Mouse (Mus musculus) heart, adult 18-20 months (tissue): ENCODE data around the gene Zfp383. TPM values are rescaled to one million over a fixed set of nuclear protein-coding genes. Genes with fewer than 3 reads are reported as not detected.
"Not testable (repeated sequence)": the region's sequence is repeated elsewhere in the genome, so short reads cannot be mapped to it uniquely, and the experiment has no call there.

Experiments
- DNase-seq, 2 experiments: peaks; one replicate each; pipeline ENCODE4 v3.0.0; 2021 to 2022; ENCODE audit warnings: mixed read lengths in 1 of 2
- long read RNA-seq, 2 experiments: library from polyadenylated mRNA; stranded (forward); transcript quantifications; one replicate each; pipeline ENCODE4 v2.0.0; 2021
- total RNA-seq, 2 experiments: library from RNA; stranded (reverse); gene quantifications; 2 replicates each; pipeline ENCODE4 v1.2.3; 2021

The Zfp383 gene
- total RNA-seq, result 1 to 10 TPM; 4.2 to 7.5 TPM
- long read RNA-seq, experiment 1, partial matches to known transcripts, result 1 of 1 reads
- long read RNA-seq, experiment 1, other reads (novel, unspliced or antisense), result 0 of 1 reads
- long read RNA-seq, experiment 2, result 0 reads

DNA sequence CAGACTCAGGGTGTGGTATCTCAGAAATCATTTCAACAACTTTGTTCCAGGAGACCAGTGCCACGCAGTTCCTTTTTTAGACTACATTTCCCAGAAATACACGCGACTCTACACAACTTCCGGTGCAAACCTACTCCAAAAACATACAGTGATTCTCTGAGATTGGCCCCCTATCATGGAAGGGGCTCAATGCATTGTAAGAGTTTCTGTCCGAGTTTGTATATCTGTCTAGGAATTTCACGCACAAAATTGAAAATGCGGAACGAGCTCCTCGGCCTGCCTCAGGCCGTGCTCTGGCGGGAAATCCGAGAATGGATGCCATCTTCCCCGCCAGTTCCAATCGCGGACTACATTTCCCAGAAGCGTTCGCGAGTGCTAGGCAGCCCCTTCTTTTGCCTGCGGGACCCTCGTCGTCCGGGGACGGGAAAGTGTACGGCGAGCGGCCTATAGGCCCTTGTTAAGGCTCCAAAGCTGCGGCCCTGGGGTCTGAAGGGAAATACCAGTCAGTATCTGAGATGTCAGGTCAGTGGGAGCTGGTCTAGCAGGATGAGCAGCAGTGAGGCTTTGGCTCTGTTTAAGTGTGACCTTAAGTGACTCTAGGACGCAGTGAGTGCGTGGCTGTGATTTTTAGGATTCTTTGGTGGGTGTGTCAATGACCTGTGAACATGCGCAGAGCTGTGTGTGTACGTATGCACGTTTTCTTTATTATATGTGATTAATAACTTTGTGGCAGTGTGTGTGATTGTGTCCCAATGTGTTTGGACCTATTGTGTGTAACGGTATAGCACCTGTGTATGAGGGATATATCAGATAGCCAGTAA lies at the start of gene Zfp383:
Gene Zfp383, plus strand, starts transcription at position 94 of the 821 bp plus-strand sequence.
- DNase-seq, result peak; percentile 90 to 93

DNA sequence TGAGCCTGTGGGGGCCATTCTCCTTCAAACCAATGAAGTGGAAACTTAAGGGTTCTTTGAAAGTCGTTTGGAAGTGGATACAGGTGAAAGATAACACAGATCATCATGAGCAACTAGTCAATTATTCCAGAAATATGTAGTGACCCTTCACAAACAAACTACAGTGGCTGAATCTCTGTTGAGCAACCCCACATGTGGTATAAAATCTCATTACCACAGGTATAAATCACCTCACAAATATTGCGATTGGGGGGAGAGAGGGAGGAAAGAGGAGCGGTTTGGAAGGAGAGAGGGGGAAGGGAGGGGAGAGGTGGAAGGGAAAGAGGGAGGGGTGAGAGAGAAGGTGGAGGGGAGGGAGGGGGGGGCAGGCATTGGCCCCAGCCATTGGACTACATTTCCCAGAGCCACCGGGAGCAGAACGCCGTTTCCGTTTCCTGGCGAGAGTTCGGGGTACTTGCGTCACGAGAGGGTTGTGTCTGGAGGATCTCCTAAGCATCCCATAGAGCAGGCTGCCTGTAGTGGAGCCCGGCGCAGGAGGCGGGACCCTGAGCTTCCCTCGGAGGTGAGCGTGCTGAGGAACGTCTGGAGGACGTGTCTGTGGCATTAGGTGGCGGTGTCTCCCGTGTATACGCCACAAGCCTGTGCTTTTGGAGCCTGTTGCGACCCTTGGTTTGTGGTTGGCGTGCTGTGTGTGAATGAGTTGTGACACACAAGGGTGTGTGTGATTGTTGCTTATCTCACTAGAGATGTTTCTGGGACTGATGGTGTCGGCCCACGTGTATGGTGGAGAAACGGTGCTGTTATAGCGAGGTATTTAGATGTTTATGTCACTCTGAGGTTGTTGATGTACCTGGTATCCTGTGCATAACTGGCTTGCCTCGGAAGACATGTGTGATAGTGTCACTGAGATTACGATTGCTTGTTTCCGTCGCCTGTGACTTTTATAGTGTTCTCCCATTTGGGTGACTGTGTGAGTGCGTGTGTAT lies 48.2 kb upstream of the Zfp383 start, which contains the start of gene Zfp420:
Gene Zfp420, plus strand, starts transcription at position 448 of the 986 bp plus-strand sequence.
- peak; percentile 94 for DNase-seq

DNA sequence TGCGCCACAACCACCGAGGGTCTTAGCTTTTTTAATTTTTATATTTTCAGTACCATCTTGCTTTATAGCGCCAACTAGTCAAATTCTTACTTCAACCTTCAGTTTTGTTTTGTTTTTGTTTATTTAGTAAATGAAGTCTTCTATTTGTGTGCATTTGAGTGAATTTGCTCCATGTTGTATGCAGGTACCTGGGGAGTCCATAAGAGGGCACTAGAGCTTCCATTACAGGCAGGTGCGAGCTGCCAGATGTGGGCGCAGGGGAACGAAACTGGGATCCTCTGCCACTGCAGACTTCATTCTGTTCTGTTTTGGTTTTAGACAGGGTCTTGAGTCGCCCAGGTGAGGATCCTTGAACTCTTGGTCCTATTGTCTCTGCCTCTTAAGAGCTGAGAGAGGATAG lies 46.4 kb upstream of the Zfp383 start:
- DNase-seq, result no peak

DNA sequence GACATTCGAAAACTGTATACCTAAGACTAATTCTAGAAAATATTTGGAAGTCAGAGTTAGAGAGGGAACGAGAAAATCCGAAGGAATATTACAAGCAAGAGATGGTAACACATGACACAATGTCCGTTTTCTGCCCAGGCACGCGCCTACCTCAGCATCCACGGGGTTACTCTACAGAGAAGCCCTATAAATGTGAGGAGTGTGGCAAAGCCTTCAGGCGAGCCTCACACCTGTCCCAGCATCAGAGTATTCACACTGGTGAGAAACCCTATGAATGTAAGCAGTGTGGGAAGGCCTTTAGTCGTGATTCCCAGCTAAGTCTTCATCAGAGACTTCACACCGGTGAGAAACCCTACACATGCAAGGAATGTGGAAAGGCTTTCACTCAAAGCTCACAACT lies 33.8 kb upstream of the Zfp383 start:
- no peak for DNase-seq

DNA sequence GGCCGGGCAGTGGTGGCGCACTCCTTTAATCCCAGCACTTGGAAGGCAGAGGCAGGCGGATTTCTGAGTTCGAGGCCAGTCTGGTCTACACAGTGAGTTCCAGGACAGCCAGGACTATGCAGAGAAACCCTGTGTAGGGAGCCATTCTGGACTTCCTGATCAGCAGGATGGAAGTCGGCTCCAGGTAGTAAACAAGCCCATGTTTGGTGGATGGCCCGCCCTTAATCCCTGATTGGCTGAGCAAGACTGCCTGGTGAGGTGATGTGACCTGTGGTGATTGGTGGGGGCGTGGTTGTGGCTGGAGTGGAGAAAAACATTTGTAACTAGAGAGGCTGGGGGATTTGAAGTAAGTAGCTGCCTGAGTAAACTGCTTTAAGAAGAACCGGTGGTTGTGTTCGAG lies 30.5 kb upstream of the Zfp383 start:
- DNase-seq, result not testable (repeated sequence)

DNA sequence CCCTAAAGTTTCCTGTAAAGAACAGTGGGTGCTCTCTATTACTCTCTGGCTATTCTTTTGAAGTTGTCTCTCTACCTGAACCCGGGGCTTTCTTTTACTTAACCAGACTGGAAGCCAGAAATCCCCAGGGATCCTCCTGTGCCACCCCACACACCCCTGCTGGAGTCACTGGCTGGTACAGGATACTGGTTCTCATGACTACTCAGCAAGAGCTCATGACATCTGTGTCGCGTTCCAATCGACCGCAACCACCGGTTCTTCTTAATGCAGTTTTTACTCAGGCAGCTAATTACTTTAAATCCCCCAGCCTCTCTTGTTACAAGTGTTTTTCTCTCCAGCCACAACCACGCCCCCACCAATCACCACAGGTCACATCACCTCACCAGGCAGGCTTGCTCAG lies 28.0 kb upstream of the Zfp383 start:
- DNase-seq, result no peak

DNA sequence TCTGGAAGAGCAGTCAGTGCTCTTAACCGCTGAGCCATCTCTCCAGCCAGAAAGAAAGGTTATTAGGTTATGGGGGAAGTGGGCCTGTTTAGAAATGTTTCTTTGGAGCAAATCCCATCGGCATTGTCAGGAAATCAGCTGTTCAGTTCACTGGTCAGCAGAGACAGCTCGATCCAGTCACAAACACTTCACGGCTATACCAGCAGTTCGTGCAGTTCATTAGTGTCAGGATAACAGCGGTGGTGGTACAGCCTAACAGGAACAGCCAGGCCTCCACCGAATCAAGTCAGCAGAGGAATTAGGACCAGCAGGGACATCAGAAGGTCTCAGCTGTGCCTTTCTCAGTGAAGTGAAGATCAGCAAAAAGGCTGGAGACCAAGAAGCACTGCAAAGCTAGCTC lies 27.1 kb upstream of the Zfp383 start:
- no peak for DNase-seq

DNA sequence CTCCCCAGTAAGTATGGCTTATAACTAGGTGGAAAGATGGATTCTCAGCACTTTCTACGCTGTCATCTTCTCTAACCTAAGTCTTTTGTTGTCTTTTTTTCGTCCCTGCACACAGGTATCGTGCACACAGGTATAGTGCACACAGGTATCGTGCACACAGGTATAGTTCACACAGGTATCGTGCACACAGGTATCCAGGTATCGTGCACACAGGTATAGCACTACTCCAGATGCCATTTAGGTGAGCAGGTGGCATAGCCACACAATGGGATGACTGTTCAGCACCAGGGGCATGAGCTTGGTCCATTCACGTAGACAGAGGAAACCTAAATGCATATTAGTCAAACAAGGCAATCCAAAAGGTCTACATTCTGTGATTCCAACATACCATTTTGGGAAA lies 17.5 kb upstream of the Zfp383 start:
- no peak for DNase-seq

DNA sequence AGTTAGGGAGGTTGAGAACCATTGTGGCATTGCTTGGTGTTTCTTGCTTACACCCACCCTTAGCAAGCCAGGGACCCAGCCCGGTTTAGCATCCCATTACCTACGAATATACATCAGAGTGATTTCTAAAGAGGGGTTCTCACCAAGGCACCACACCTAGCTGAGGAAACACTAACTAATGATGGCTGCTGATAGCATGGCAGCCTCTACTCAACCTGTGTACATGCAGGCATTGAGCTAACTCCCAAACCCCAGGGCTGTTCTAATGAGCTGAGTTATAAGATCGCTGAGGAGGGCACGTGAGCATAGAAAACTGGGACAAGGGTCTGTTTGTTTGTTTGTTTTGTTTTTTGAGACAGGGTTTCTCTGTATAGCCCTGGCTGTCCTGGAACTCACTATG lies 15.3 kb upstream of the Zfp383 start:
- no peak for DNase-seq

DNA sequence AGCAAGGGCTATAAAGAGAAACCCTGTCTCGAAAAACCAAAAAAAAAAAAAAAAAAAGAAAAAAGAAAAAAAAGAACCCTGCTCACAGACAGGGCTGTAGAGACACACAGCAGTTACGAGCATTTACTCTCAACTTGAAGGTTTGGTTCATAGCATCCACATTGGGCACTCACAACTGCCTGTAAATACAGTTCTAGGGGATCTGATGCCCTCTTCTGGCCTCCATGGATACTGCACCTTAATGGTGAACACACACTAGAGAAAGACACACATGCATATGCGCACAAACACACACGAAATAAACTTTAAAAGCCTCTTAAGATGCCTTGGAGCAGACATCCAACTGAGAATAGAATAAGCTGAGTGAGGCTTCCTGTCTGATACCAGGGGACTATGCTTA lies 9.7 kb upstream of the Zfp383 start:
- no peak for DNase-seq

DNA sequence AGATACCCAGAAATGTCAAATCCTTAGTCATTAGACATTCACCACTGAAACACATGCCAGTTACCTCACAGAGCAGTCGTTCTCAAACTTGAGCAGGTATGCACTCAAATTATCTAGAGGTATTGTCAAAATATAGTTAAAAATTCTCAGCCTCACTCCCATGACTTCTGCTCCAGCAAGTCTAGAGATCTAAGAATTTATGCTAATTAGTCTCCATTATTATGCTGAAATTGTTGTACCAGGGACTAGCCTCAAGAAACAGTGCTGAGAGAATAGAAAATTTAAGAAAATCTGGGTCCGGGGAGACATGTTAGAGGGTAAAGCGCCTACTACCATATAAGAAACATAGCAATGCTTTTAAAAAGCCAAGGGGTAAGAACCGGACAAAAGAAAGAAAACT lies 3.9 kb upstream of the Zfp383 start:
- no peak for DNase-seq

DNA sequence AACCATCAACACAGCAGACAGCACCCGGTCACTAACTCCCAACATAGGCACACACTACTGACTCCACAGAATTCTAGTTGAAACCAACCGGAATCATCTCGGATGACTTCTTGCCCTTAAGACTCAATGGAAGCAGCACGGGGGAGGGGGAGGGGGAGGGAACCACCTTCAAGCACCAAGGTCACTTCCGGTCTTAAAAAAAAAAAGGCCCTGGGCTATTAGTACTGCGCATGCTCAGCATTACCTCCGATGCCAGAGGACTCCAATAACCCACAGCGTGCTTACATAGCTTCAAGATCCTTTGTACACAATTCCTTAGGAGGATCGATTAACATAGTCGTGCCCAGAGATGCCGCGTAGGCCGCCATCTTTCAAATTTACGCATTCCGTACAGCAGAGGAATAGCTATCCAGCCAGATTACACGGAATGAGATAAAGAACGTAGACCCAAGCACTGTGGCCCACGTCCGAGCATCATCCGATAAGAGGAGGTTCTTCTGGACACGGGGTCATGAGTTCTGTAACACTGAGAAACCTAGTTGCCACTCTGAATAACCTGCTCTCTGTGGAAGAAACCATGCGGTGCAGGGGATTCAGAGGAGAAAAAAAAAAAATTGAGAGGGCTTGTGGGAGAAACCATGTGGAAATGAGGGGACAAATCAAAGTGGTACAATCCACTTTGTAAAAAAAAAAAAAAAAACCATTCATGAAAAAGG lies 1.9 kb upstream of the Zfp383 start, which contains the start of gene Zfp27:
Gene Zfp27, minus strand, starts transcription at position 607 of the 716 bp plus-strand sequence.
- DNase-seq, result peak; percentile 77 to 80

DNA sequence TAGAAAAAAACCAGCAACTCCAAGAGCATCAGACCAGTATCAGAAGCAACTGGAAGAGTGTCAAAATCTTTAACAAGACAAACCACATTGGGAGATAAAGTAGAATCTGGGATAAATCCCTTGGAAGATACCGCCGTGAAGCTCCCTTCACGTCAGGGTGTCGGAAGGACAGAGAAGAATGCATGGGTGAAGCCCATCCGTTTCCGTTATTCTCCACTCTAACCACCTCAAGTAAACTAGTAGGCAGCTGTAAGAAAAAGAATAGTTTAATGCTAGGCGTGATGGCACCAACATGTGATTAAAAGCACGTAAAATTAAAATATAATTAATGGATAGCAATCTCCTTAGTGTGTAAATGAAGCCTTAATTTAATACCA lies 1.4 kb upstream of the Zfp383 start:
- peak in 1 of 2 experiments; percentile 27 for DNase-seq

DNA sequence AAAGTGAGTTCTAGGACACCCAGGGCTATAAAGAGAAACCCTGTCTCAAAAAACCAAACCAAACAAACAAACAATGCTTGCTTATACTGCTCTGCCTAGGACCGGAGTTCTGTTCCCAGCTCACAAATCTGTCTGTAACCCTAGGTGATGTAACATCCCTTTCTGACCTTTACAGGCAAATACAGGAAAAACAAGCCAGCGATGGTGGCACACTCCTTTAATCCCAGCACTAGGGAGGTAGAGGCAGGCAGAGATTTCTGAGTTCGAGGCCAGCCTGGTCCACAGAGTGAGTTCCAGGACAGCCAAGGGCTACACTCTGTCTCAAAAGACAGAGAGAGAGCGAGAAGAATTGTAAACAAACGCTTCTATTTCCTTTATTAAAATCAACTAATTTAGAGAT lies 817 bp upstream of the Zfp383 start:
- DNase-seq, result peak in 1 of 2 experiments; percentile 13

DNA sequence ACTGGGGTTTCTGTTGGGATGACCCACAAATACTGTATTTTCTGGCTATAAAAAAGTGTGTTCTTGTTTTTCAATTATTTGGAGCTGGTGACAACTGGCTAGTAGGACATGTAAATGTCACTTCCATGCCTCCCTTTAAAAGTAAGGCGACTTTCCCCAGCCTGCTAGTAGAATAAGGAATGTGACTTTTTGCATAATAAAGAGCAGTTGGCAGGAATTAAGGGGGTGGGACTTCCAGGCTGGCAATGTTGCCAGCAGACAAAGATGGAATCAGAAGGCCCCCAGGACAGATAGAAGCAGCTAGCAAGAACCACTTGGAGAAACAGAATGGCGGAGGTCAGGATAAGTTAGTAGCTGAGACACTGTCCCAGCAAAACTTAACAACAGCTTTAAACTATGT lies 2.2 kb downstream of the Zfp383 start:
- no peak for DNase-seq

DNA sequence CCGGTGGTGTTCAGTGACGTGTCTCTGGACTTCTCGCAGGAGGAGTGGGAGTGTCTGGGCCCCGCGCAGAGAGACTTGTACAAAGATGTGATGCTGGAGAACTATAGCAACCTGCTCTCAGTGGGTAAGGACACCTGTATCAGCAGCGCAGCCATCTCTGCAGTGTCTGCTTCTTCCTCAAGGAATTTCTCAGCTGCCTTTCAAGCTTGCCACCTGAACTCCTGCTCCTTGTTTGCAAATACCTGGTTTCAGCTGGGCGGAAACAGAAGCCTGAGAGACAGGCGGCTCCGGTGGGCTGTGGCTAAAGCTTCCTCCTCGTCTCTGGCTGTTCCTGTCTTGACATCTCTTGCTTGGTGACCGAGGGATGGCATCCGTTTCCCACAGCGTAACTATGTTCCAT lies 4.1 kb downstream of the Zfp383 start:
- no peak for DNase-seq

DNA sequence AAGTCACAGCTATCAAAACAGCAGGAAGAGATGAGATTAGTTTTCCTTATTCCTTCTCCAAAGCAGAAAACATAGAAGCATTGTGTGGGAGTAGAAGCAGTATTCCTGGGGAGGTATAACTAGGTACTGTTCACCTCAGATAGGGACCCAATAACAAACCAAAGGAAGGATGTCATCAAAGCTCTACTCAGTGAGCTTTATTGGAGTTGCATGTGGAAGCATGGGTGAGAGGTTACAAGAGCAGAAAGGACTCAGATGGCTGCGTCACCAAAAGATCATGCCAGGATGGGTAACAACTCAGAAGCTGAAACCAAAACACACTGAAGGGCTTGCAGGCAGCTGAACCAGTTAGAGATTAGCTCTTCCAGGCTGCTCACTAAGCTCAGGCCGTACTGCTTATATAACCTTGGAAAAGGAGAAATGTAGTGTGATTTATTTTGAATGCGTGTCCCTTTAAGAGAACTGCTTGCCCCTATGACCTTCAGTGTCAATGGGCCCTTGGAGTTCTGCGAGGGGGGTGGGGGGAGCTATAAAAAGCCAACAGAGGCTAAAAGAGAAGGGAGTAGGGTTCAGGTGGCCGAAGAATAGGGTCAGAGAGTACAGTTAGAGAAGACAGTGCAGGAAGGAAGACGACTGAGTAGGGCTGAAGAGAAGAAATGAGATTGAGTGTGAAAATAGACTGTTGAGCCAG lies 9.5 kb downstream of the Zfp383 start:
- peak in 1 of 2 experiments; percentile 13 for DNase-seq

DNA sequence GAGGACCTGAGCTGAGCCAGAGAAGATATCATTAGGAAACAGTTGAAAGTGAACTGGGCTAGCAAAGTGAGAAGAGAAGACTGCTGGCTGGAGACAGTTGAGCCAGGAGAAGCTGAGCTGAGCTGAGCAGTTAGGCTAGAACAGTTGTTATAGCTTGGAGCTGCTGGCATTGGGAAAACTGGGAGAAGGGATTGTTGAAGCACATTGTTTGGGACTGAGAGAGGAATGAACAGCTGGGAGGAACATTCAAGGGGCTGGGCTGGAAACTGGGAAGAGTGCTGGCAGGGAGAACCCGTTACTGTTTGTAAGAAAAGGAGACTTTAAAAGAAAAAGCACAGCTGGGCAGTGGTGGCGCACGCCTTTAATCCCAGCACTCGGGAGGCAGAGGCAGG lies 10.0 kb downstream of the Zfp383 start:
- peak in 1 of 2 experiments; percentile 26 for DNase-seq

DNA sequence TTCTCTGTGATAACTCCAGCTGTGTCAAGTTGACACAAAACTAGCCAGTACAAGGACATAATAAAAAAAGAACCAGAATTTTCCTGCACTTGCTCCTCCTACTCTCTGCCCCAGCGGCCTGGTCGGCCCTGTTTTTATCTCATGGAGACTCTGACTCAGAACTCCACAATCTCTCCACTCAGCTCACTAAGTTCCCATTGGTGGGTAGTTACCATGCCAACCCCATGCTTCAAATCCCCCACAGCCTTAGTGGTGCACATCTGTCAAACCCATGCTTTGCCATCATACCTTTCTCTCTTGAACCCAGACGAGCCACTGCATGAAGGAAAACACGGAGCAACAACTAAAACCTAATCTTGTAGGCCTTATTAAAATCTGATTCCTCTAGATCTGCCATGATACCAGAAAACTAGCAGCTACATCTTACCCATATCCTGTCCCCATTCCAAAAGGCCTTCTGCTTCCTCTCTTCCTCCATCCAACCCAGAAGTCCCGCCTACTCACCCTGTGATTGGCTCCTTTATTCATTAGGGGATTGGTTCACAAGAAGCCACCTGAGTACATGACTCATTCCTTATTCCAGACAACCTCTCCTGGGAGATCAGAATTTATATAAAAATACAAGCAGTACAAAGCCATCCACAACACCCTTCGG lies 13.5 kb downstream of the Zfp383 start:
- no peak for DNase-seq

DNA sequence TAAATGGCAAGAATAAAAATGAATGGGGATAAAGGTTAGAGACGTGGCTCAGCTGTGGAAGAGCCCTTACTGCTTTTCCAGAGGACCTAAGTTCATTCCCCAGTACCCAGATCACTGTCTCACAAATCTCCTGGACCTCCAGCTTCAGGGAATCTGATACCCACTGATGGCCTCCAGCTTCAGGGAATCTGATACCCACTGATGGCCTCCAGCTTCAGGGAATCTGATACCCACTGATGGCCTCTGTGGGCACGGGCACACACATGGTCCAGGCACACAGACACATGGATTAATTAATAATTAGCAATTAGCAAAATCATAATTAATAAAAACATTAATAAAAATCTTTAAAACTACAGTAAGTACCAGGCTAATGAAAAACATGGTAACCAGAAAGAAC lies 14.8 kb downstream of the Zfp383 start:
- no peak for DNase-seq

DNA sequence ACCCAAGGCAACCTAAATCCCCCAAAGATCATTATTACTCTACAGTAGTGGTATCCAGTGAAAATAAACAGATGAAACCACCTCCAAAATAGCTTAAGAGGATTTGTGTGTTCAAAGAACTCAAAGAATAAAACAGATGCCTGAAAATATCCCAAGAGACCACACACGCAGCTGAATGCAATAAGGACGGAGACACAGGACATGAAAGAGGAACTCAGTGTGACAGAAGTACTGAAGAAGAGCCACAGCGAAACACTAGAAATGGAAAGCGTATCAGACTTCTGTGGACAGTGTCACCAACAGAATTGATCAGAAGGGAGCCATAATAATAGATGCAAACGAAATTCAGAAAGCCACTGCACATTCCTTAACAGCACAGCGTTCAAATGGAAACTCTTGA lies 30.8 kb downstream of the Zfp383 start:
- DNase-seq, result no peak
